Mouse (Mus musculus): ENCODE results near the gene Pigu. TPM values are rescaled to one million over a fixed set of nuclear protein-coding genes. Genes with fewer than 3 reads are reported as not detected.

Gene Pigu
- polyA plus RNA-seq, 1 experiment from 2014 or later: 51.9 TPM

GRCm38 (mm10) chr2:155299563-155299962 lies 57.7 kb downstream of the Pigu start:
- Histone ChIP-seq H3K36me3 (ENCODE audit: insufficient read depth, low read length) (peaks cover 46% of the 10 kb centered on the region), H3K4me2 (ENCODE audit: low read length) (no peak overlapping the region), H3K27me3 (ENCODE audit: insufficient read depth, low read length) (no peaks in the 10 kb centered on the region), H3K9ac (ENCODE audit: low read depth, low read length) (no peak overlapping the region), H3K4me1 (replicated peaks; ENCODE audit: insufficient read depth, low read length) (no peaks in the 10 kb centered on the region), H3K4me3 (replicated peaks; ENCODE audit: low read depth, low read length) (no peak overlapping the region), H3K9me3 (replicated peaks; ENCODE audit: low read length) (no peaks in the 10 kb centered on the region), H3K27ac (no peak overlapping the region)
- no peak for ATAC-seq (replicated peaks; ENCODE audit: low FRiP score, low read depth)
- TF ChIP-seq CTCF (IDR thresholded peaks at IDR 0.05; ENCODE audit: low read depth): no peak
- DNase-seq (ENCODE audit: low spot score): no peak
- 84% methylated on average over 4 of the region's 4 CpGs for WGBS

DNA sequence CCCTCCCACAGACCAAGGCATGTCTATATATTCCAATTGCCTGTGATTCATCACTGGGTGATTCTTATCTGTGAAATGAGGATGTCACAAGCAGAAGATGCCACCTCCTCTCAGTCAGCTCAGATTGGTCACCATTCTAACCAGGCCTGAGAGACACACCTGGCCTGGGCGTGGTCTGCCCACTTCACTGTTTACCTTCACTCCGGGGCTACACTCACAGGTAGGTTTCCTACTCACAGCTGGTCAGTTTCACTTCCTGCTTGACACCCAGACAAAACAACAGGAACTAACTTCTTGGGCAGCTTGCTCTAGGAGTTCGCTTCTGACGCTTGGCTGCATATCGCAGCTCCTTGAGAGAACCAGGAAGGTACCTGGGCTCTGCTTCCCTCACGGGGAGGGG lies 61.8 kb downstream of the Pigu start:
- no peak for ATAC-seq (replicated peaks; ENCODE audit: low FRiP score, low read depth)
- WGBS: 89% methylated on average over 6 of the region's 6 CpGs
- H3K4me2 ChIP-seq (ENCODE audit: low read length): no peak overlapping the region
- H3K9ac ChIP-seq (ENCODE audit: low read depth, low read length): no peak overlapping the region
- no peaks in the 10 kb centered on the region for H3K27me3 ChIP-seq (ENCODE audit: insufficient read depth, low read length)
- no peak overlapping the region for H3K27ac ChIP-seq
- TF ChIP-seq CTCF (IDR thresholded peaks at IDR 0.05; ENCODE audit: low read depth): no peak
- no peak for DNase-seq (ENCODE audit: low spot score)
- no peaks in the 10 kb centered on the region for H3K9me3 ChIP-seq (replicated peaks; ENCODE audit: low read length)
- no peak overlapping the region for H3K4me3 ChIP-seq (replicated peaks; ENCODE audit: low read depth, low read length)
- no peaks in the 10 kb centered on the region for H3K4me1 ChIP-seq (replicated peaks; ENCODE audit: insufficient read depth, low read length)
- peaks cover 53% of the 10 kb centered on the region for H3K36me3 ChIP-seq (ENCODE audit: insufficient read depth, low read length)

- no peaks in the 10 kb centered on the region for H3K27me3 ChIP-seq (ENCODE audit: insufficient read depth, low read length)
- ATAC-seq (replicated peaks; ENCODE audit: low FRiP score, low read depth): no peak
- no peaks in the 10 kb centered on the region for H3K4me1 ChIP-seq (replicated peaks; ENCODE audit: insufficient read depth, low read length)
- no peak for TF ChIP-seq CTCF (IDR thresholded peaks at IDR 0.05; ENCODE audit: low read depth)
- no peak overlapping the region for H3K9ac ChIP-seq (ENCODE audit: low read depth, low read length)
- no peak for DNase-seq (ENCODE audit: low spot score)
- no peak overlapping the region for H3K27ac ChIP-seq
- peaks cover 50% of the 10 kb centered on the region for H3K36me3 ChIP-seq (ENCODE audit: insufficient read depth, low read length)
- 87% methylated on average over 4 of the region's 4 CpGs for WGBS
- H3K4me2 ChIP-seq (ENCODE audit: low read length): no peak overlapping the region
- H3K4me3 ChIP-seq (replicated peaks; ENCODE audit: low read depth, low read length): no peak overlapping the region
- H3K9me3 ChIP-seq (replicated peaks; ENCODE audit: low read length): no peaks in the 10 kb centered on the region
Observed at GRCm38 (mm10) chr2:155293946-155294345, 63.3 kb downstream of the Pigu start.

DNA sequence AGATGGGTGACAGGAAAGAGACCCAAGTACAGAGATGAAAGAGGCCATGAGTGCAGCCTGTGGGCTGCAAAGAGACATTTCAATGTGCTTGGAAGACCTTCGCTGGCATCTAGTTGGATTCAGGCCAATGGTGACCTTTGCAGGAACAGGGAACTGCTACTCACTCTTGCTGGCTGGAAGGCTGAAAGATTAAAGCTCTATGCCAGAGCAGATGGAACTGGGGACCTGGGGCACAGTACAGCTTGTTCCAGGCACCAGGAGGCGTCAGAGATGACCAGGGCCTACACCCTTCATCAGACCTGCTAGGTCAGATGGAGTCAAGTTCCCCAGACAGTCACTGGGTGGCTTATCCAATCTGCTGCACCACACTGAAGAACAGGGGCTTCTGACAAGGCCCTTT lies 63.8 kb downstream of the Pigu start:
- H3K4me1 ChIP-seq (replicated peaks; ENCODE audit: insufficient read depth, low read length): no peaks in the 10 kb centered on the region
- no peak for ATAC-seq (replicated peaks; ENCODE audit: low FRiP score, low read depth)
- no peak overlapping the region for H3K4me3 ChIP-seq (replicated peaks; ENCODE audit: low read depth, low read length)
- no peak overlapping the region for H3K27ac ChIP-seq
- 88% methylated on average over 2 of the region's 2 CpGs for WGBS
- no peaks in the 10 kb centered on the region for H3K9me3 ChIP-seq (replicated peaks; ENCODE audit: low read length)
- H3K4me2 ChIP-seq (ENCODE audit: low read length): no peak overlapping the region
- no peak for DNase-seq (ENCODE audit: low spot score)
- TF ChIP-seq CTCF (IDR thresholded peaks at IDR 0.05; ENCODE audit: low read depth): no peak
- no peak overlapping the region for H3K9ac ChIP-seq (ENCODE audit: low read depth, low read length)
- H3K27me3 ChIP-seq (ENCODE audit: insufficient read depth, low read length): no peaks in the 10 kb centered on the region
- H3K36me3 ChIP-seq (ENCODE audit: insufficient read depth, low read length): peaks cover 44% of the 10 kb centered on the region

DNA sequence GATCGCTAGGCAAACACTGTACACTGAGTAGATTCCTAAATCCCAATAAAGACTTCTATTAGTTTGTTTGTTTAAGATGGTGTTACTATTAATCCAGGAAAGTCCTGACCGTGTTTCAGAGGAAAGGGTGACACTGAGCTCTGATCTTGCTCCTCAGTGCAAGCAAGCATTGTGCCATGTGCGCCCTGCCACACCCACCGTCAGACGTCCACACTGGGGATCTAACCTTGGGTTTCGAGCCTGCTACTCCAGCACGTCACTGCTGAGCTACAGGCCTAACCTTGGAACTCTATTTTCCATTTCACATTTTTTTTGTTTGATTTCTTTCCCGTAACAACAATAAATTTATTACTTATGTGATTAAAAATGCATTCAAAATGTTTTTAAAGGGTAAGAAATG lies 67.2 kb downstream of the Pigu start:
- ATAC-seq (replicated peaks; ENCODE audit: low FRiP score, low read depth) (no peak), DNase-seq (ENCODE audit: low spot score) (no peak)
- Histone ChIP-seq H3K9me3 (replicated peaks; ENCODE audit: low read length) (no peaks in the 10 kb centered on the region), H3K4me2 (ENCODE audit: low read length) (no peak overlapping the region), H3K27me3 (ENCODE audit: insufficient read depth, low read length) (no peaks in the 10 kb centered on the region), H3K36me3 (ENCODE audit: insufficient read depth, low read length) (0 out of 2 replicates have a peak, but pooled peaks cover 16% of the 10 kb centered on the region), H3K27ac (no peak overlapping the region), H3K9ac (ENCODE audit: low read depth, low read length) (no peak overlapping the region), H3K4me3 (replicated peaks; ENCODE audit: low read depth, low read length) (no peak overlapping the region), H3K4me1 (replicated peaks; ENCODE audit: insufficient read depth, low read length) (no peaks in the 10 kb centered on the region)
- no peak for TF ChIP-seq CTCF (IDR thresholded peaks at IDR 0.05; ENCODE audit: low read depth)
- WGBS: 84% methylated on average over 8 of the region's 8 CpGs

GRCm38 (mm10) chr2:155287456-155288250 lies 69.6 kb downstream of the Pigu start:
- Histone ChIP-seq H3K4me1 (replicated peaks; ENCODE audit: insufficient read depth, low read length) (no peaks in the 10 kb centered on the region), H3K27ac (no peak overlapping the region), H3K4me2 (ENCODE audit: low read length) (no peak overlapping the region), H3K4me3 (replicated peaks; ENCODE audit: low read depth, low read length) (no peak overlapping the region), H3K9ac (ENCODE audit: low read depth, low read length) (no peak overlapping the region), H3K27me3 (ENCODE audit: insufficient read depth, low read length) (no peaks in the 10 kb centered on the region), H3K36me3 (ENCODE audit: insufficient read depth, low read length) (0 out of 2 replicates have a peak, but pooled peaks cover 16% of the 10 kb centered on the region), H3K9me3 (replicated peaks; ENCODE audit: low read length) (no peaks in the 10 kb centered on the region)
- TF ChIP-seq CTCF (IDR thresholded peaks at IDR 0.05; ENCODE audit: low read depth): no peak
- WGBS: 90% methylated on average over 4 of the region's 4 CpGs
- ATAC-seq (replicated peaks; ENCODE audit: low FRiP score, low read depth) (no peak), DNase-seq (ENCODE audit: low spot score) (no peak)

Measured in kidney, postnatal 0 days (tissue).